Mouse (Mus musculus) forebrain, embryonic 15.5 days (tissue): ENCODE data around the gene Cnn1. TPM values are rescaled to one million over a fixed set of nuclear protein-coding genes. Genes with fewer than 3 reads are reported as not detected.
"Not testable (repeated sequence)": the region's sequence is repeated elsewhere in the genome, so short reads cannot be mapped to it uniquely, and the experiment has no call there.

Experiments
- ATAC-seq: fragments of 200-750 bp; cut with Nextera tagmentation; replicated peaks from 2 replicates; pipeline ENCODE4 v1.8.0; 2017; ENCODE audit warnings: mild to moderate bottlenecking, moderate TSS enrichment, moderate library complexity
- H3K27ac ChIP-seq: fragments of 300-500 bp; sonication (generic); replicated peaks from 2 replicates; pipeline ENCODE4 v1.5.1; 2015; ENCODE audit warnings: mild to moderate bottlenecking, inconsistent platforms
- H3K27me3 ChIP-seq: fragments of 300-500 bp; sonication (generic); 2 replicates; pipeline ENCODE4 v1.6.1; 2015; ENCODE audit warnings: inconsistent platforms
- H3K36me3 ChIP-seq: fragments of 300-500 bp; sonication (generic); 2 replicates; pipeline ENCODE4 v1.6.1; 2015; ENCODE audit warnings: mild to moderate bottlenecking, inconsistent platforms
- H3K4me1 ChIP-seq: fragments of 300-500 bp; sonication (generic); 2 replicates; pipeline ENCODE4 v1.6.1; 2015; ENCODE audit warnings: inconsistent platforms
- H3K4me2 ChIP-seq: fragments of 300-500 bp; sonication (generic); replicated peaks from 2 replicates; pipeline ENCODE4 v1.6.1; 2015; ENCODE audit warnings: mild to moderate bottlenecking, inconsistent platforms
- H3K4me3 ChIP-seq: fragments of 300-500 bp; sonication (generic); 2 replicates; pipeline ENCODE4 v1.5.1; 2015; ENCODE audit warnings: mild to moderate bottlenecking, inconsistent platforms
- H3K9ac ChIP-seq: fragments of 300-500 bp; sonication (generic); replicated peaks from 2 replicates; pipeline ENCODE4 v1.6.1; 2015; ENCODE audit warnings: mild to moderate bottlenecking, inconsistent platforms
- H3K9me3 ChIP-seq: fragments of 300-500 bp; sonication (generic); 2 replicates; pipeline ENCODE4 v1.6.1; 2016; ENCODE audit warnings: inconsistent platforms
- WGBS: fragments of 180-500 bp; shearing (Covaris S2); methylation state at CpG from one replicate; pipeline ENCODE4 v1.1.7; 2015; ENCODE audit warnings: mixed read lengths; 5-methylcytosine and 5-hydroxymethylcytosine counted together
- polyA plus RNA-seq: library from polyadenylated mRNA; unstranded; fragments of >200 nt; fragmentation: Nextera tagmentation; extraction: Ambion mirVana; gene quantifications from 2 replicates; pipeline ENCODE4 v1.2.1, GENCODE M21; 2015

Cnn1 gene
- polyA plus RNA-seq, 1 experiment from 2014 or later = 0.53 TPM

DNA sequence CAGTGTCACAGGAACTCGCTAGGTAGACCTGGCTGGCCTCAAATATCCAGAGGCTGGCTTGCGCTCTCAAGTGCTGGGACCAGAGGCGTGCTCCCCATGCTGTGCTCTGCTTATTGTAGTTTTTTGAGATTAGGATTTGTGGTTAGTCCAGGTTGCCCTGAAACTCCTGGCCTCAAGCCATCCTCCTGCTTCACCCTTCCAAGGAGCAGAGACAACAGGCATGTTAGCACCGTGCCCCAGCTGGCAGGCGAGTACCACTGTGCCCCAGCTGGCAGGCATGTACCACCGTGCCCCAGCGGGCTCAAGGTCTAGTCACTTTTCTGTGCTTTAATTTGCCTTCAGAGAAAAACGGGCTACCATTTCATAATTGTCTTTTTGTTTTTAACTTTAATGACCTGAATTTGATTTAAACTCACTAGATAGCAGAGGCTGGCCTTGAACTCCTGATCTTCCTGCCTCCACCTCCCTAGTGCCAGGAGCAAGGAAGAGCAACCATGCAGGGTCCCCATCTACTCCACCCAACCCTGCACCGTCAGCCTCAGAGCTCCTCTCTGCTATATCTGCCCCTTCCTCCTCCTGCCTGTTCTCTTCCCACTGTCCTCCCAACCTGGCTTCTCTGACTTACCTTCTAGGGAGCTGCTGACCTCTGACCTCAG lies 36.1 kb downstream of the Cnn1 start:
- Histone ChIP-seq H3K27me3 (peaks cover 22% of the 10 kb centered on the region), H3K4me1 (peaks cover 9% of the 10 kb centered on the region; the same call in 1 of the 2 replicates), H3K9ac (no peak overlapping the region), H3K27ac (no peak overlapping the region), H3K9me3 (no peaks in the 10 kb centered on the region), H3K36me3 (no peaks in the 10 kb centered on the region), H3K4me3 (no peak overlapping the region), H3K4me2 (no peak overlapping the region)
- WGBS = 71% methylated on average over 9 of the region's 9 CpGs
- no peak for ATAC-seq

DNA sequence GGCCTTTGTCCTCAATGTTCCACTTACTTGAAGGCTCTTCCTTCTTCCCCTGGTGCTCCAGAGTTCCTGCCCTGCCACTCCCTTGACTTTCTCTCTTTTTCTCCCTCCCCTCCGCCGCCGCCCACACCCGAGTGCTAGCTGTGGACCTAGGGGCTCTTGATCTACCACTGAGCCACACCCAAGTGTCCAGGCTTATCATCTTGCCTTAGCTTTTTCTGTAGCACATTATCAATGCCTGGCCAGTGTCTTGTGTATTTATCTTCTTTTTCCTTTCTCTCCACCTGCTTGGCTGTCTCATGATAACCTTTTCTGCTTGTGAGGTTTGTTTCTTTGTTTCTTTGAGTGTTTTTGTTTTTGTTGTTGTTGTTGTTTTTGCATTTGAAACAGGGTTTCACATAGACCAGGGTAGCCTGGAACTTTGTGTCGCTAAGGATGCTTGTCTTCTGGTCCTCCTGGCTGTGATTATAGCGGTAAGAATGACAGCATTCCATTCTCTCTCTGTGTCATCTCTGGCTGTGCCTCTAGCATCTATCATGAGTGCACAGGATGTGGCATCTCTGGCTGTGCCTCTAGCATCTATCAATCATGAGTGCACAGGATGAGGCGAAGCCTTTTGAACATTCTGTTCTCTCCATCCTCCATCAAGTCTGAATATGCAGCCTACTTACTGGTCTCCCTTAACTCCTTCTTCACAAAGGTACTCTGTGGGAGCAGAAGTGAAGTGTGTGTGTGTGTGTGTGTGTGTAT lies 36.8 kb downstream of the Cnn1 start, which contains the start of gene Acp5:
Gene Acp5 (minus strand): TSS at position 68 of the 747 bp plus-strand sequence.
- Histone ChIP-seq H3K4me3 (no peak within 1 kb of the TSS), H3K4me2 (no peak within 1 kb of the TSS), H3K36me3 (no peaks in the 10 kb centered on the region), H3K4me1 (peaks cover 9% of the 10 kb centered on the region; the same call in 1 of the 2 replicates), H3K9ac (no peak within 1 kb of the TSS), H3K27me3 (peaks cover 16% of the 10 kb centered on the region), H3K27ac (no peak within 1 kb of the TSS), H3K9me3 (no peaks in the 10 kb centered on the region)
- no peak for ATAC-seq
- WGBS = 76% methylated on average over 7 of the region's 7 CpGs

DNA sequence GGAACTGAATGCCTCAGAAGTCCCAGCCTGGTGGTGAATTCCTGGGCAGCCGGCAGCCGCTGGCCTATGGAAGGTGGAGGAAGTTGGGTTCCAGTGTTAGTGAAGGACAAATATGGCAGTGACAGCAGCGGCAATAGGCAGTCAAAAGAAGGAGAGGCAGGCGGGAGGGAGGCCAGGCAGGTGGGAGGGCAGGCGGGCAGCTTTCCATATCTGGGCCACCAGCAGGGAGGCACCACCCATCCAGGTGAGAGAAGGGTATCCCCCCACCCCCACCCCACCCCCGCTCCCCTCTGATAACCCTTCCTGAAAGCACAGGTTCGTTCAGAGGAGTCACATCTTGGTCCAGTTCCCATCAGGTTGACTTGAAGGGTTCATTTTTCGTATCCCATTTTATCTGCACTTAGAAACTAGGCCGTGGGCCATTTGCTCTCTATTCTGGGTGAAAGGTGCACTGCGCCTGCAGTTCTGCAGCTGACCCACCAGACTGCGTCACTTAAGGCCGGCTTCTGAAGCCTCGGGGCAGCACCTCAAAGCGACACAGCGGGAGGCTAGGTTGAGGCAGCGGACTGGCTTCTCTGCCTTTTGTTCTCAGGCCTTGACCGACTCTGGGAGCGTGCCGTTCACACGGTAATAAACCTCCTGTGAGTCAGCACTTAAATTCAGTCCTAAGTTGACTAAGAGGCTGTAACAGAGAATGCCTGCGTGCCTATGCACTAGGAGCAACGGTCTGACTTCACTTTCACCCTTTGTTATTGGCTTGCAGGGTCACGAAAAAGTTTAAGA lies 37.9 kb downstream of the Cnn1 start:
- Histone ChIP-seq H3K4me2 (no peak overlapping the region), H3K4me1 (no peaks in the 10 kb centered on the region), H3K9me3 (no peaks in the 10 kb centered on the region), H3K27me3 (peaks cover 6% of the 10 kb centered on the region), H3K4me3 (no peak overlapping the region), H3K36me3 (no peaks in the 10 kb centered on the region), H3K9ac (no peak overlapping the region), H3K27ac (no peak overlapping the region)
- ATAC-seq = no peak
- WGBS = 13% methylated on average over 23 of the region's 23 CpGs

DNA sequence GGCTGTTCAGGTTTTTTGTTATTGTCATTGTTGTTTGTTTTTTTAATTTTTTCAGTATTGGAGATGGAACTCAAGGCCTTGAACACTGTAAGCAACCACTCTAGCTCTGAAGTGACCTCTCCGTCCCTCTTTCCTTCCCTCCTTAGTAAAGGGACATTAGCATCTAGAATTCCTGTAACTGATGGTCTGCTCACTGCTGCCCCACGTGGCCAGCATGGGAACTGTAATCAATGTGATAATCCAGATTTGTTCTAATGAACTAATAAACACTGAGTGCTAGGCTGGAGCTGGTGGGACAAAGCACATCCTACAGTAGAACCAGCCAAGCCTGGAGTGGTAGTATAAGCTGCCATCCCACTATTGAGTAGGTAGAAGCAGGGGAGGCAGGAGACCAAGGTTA lies 39.5 kb downstream of the Cnn1 start:
- no peaks in the 10 kb centered on the region for H3K4me1 ChIP-seq
- no peak overlapping the region for H3K9ac ChIP-seq
- no peaks in the 10 kb centered on the region for H3K27me3 ChIP-seq
- WGBS = 22% methylated on average over 2 of the region's 2 CpGs
- H3K4me3 ChIP-seq = no peak overlapping the region
- H3K9me3 ChIP-seq = no peaks in the 10 kb centered on the region
- H3K36me3 ChIP-seq = no peaks in the 10 kb centered on the region
- H3K4me2 ChIP-seq = no peak overlapping the region
- no peak for ATAC-seq
- H3K27ac ChIP-seq = no peak overlapping the region

DNA sequence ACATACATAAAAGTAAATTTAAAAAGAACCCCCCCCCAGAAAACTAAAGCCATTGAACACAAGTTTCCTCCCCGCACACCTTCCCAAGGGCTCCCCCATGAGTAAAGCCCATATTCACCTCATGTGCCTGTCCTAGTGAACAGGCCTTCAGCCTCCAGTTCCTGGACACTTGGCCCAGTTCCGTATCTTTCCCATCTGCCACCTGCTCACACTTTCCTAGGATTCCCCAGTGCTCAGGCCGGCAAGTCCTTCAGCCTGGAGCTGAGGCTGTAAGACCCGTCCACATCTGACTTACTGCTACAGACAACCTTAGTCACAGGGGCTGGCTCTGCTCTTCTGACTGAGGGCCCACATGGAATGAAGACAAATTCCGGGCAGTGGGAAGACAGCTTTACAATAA lies 40.7 kb downstream of the Cnn1 start:
- H3K9ac ChIP-seq = no peak overlapping the region
- H3K36me3 ChIP-seq = no peaks in the 10 kb centered on the region
- no peak overlapping the region for H3K4me3 ChIP-seq
- no peak overlapping the region for H3K27ac ChIP-seq
- 91% methylated on average over 5 of the region's 5 CpGs for WGBS
- no peaks in the 10 kb centered on the region for H3K4me1 ChIP-seq
- ATAC-seq = no peak
- H3K4me2 ChIP-seq = no peak overlapping the region
- no peaks in the 10 kb centered on the region for H3K27me3 ChIP-seq
- no peaks in the 10 kb centered on the region for H3K9me3 ChIP-seq

DNA sequence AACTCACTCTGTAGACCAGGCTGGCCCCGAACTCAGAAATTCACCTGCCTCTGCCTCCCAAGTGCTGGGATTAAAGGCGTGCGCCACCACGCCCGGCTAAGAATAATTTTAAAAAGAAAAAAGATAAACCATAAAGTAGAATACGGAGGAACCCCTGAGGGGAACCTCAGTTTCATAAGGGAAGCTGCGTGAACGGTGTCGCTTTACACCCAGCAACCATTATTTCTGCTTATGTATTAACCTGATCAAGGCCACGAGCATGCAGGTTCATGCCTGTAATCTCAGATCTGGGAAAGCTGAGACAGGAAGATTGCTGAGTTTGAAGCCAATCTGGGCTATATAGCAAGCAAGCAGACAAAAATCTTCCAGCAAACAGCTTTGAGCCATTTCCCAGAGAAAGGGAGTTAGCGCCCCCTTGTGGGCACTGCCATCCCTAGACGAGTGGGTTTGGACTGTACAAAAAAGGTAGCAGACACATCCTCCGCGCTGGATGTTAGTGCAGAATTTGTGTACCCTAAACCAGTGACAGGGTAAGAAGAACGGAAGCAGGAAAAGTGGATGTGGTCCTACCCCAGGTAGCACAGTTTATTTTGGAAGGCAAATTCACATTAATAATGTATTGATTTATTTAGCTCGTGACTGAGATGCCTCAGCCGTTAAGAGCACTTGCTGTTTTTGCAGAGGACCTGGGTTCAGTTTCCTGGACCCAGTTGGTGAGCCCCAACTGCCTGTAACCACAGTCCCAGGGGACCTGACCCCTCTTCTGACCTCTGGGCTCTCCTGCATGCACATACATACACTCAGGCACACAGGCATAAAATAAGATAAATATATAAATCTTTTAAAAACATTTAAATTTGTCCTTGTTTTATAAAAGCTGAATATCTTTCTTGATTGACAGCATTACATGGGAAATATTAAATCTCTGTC lies 44.4 kb downstream of the Cnn1 start:
- no peaks in the 10 kb centered on the region for H3K4me1 ChIP-seq
- 60% methylated on average over 17 of the region's 17 CpGs for WGBS
- no peaks in the 10 kb centered on the region for H3K36me3 ChIP-seq
- no peak overlapping the region for H3K9ac ChIP-seq
- H3K4me2 ChIP-seq = no peak overlapping the region
- no peaks in the 10 kb centered on the region for H3K9me3 ChIP-seq
- ATAC-seq = peak; percentile 71
- H3K27me3 ChIP-seq = no peaks in the 10 kb centered on the region
- no peak overlapping the region for H3K27ac ChIP-seq
- no peak overlapping the region for H3K4me3 ChIP-seq

DNA sequence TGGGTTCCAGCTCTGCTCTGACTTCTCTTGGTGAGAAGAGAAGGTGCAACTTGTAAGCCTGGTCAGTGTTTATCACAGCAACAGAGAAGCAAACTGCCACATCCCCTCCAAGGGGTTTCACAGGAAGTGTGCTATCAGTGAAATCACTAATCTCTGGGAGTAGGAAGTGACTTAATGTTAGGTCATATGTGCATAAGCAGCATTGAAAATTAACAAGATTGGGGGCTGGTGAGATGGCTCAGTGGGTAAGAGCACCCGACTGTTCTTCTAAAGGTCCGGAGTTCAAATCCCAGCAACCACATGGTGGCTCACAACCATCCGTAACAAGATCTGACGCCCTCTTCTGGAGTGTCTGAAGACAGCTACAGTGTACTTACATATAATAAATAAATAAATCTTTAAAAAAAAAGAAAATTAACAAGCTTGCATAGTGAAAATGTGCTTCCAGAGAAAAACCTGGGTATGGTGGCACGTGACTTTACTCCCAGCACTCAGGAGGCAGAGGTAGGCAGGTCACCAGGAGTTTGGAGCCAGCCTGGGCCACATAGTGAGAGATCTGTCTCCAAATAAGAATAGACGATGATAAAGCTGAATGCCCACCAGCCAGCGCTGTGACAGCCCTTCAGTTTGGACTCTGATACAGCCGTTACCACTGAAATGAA lies 45.4 kb downstream of the Cnn1 start:
- H3K4me2 ChIP-seq = no peak overlapping the region
- 90% methylated on average over 8 of the region's 8 CpGs for WGBS
- H3K27me3 ChIP-seq = no peaks in the 10 kb centered on the region
- no peak overlapping the region for H3K9ac ChIP-seq
- no peaks in the 10 kb centered on the region for H3K4me1 ChIP-seq
- no peak overlapping the region for H3K4me3 ChIP-seq
- no peaks in the 10 kb centered on the region for H3K9me3 ChIP-seq
- no peak for ATAC-seq
- H3K27ac ChIP-seq = no peak overlapping the region
- H3K36me3 ChIP-seq = no peaks in the 10 kb centered on the region

DNA sequence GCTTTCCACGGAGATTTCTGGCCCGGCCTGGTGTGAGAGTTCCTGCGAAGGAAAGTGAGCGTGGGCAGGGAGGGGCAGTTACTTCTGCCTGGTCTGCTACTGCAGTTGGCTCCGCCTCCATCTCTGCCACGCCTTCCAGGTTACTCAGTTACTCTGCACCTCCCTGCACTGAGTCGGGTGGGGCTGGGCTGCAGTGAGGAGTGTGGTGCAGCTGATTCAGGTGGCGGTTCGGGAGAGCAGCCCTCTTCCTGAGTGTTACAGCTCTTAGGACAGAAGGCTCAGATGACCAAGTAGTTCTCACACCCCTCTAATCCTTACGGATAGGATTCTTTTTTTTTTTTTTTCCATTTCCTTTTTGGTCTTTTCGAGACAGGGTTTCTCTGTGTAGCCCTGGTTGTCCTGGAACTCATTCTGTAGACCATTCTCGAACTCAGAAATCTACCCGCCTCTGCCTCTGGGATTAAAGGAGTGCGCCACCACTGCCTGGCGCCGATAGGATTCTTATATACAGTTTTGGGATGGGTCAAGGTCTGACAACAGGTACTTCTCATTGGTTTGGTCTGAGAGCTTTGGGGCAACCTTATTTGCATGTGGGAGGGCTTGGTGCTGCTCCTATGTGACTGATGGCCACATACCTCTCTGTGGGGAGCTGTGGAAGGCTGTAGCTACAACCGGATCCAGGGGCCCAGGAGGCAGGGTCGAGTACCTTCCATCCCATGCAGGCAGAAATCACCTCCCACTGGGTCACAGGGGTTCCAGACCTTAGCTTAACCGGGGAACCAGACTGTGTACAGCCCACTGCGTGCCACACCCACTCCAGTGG lies 50.6 kb downstream of the Cnn1 start:
- no peak overlapping the region for H3K4me2 ChIP-seq
- no peaks in the 10 kb centered on the region for H3K4me1 ChIP-seq
- ATAC-seq = no peak
- H3K27me3 ChIP-seq = no peaks in the 10 kb centered on the region
- no peaks in the 10 kb centered on the region for H3K9me3 ChIP-seq
- no peak overlapping the region for H3K4me3 ChIP-seq
- WGBS = 81% methylated on average over 20 of the region's 20 CpGs
- no peak overlapping the region for H3K27ac ChIP-seq
- H3K9ac ChIP-seq = no peak overlapping the region
- no peaks in the 10 kb centered on the region for H3K36me3 ChIP-seq

DNA sequence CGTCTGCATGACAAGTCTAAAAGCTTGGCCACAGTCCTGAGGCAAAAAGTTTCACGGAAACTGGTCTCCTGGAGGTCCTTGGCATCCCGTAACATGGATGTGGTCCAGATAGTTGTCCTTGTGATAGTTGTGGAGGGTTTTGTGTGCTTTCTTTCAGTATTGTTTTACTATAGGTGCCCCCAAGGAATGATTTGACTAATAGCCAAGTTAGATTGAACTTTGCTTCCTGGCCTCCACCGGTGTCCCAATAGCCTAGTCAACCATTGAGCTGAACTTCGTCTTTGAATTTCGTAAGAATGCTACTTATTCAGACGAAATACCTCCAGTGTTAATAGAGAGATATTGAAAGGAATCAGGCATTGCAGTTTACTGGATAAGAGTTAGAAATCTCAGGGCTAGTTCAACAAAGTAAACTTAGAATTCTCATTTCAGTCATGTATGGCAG lies 51.3 kb downstream of the Cnn1 start:
- not testable (repeated sequence) for H3K27me3 ChIP-seq, H3K4me2 ChIP-seq, H3K9me3 ChIP-seq, H3K9ac ChIP-seq, H3K4me1 ChIP-seq, H3K4me3 ChIP-seq, ATAC-seq, H3K27ac ChIP-seq, H3K36me3 ChIP-seq
- WGBS = 86% methylated on average over 7 of the region's 7 CpGs

DNA sequence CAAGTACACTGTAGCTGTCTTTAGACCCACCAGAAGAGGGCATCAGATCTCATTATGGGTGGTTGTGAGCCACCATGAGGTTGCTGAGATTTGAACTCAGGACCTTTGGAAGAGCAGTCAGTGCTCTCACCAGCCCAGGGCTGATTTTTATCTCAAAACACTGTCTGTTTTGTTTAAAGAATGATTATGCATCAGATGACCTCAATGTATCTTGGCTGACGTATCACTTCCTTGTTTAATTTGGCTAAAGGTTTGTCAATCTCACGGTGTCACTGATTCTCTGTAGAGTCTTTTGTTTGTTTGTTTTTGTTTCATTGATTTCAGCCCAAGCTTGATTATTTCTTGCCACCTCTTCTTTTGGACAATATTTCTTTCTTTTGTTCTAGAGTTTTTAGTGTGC lies 51.9 kb downstream of the Cnn1 start:
- Histone ChIP-seq H3K9me3 (no peaks in the 10 kb centered on the region), H3K27ac (no peak overlapping the region), H3K4me1 (peaks cover 4% of the 10 kb centered on the region; the same call in 1 of the 2 replicates), H3K4me3 (no peak overlapping the region), H3K36me3 (no peaks in the 10 kb centered on the region), H3K9ac (no peak overlapping the region), H3K27me3 (no peaks in the 10 kb centered on the region), H3K4me2 (no peak overlapping the region)
- 87% methylated on average over 2 of the region's 2 CpGs for WGBS
- ATAC-seq = no peak
